Mouse (Mus musculus): ENCODE measurements around the gene Scnn1b.

DNA sequence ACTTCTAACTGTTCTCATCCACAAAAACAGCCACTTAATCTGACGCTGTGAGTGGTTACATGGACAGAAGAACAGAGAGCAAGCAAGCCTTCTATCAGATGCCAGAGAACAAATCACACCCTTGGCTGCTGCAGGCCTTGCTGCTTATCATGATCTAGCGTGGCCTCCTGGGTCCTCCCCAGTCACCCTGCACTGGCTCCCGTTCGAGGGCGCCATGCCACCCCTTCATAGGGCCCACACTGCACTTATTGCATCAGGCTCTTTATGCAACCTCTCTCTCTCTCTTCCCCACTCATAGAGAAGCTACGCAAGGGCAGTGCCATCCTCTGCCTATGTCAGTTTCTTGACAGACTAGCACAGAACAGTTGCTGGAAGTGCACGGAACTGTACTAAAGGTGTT, 101.3 kb downstream of the Scnn1b start:
- TF ChIP-seq POLR2A (IDR thresholded peaks at IDR 0.05; ENCODE audit: insufficient read length, low read depth): no peak
- no peak for TF ChIP-seq TCF12 (IDR thresholded peaks at IDR 0.05; ENCODE audit: insufficient read depth, poor library complexity, severe bottlenecking)
- TF ChIP-seq POLR2AphosphoS2 (IDR thresholded peaks at IDR 0.05; ENCODE audit: insufficient read length, low read depth): no peak
- TF ChIP-seq USF1 (IDR thresholded peaks at IDR 0.05; ENCODE audit: low read depth): no peak
- no peak for TF ChIP-seq E2F4 (IDR thresholded peaks at IDR 0.05; ENCODE audit: insufficient read depth)

Measured in myocyte (in vitro differentiated cells).